Mouse (Mus musculus) forebrain, postnatal 0 days (tissue): Measurements from ENCODE around the gene Crybb2. TPM values are rescaled to one million over a fixed set of nuclear protein-coding genes. Genes with fewer than 3 reads are reported as not detected.

Experiments used
- ATAC-seq: fragments of 200-750 bp; cut with Nextera tagmentation; 2 replicates; pipeline ENCODE4 v1.8.0; 2017; ENCODE audit warnings: mild to moderate bottlenecking, moderate library complexity
- DNase-seq: peaks from one replicate; pipeline ENCODE4 v3.0.0-alpha.2; 2015
- H3K27ac ChIP-seq: fragments of 300-500 bp; sonication (generic); 2 replicates; pipeline ENCODE4 v1.5.1; 2014; ENCODE audit warnings: low read depth, mild to moderate bottlenecking, antibody characterized with exemption, low read length, moderate library complexity, mixed read lengths
- H3K27me3 ChIP-seq: fragments of 300-500 bp; sonication (generic); 2 replicates; pipeline ENCODE4 v1.6.1; 2014; ENCODE audit warnings: mild to moderate bottlenecking, low read length, mixed read lengths; ENCODE audit not compliant: insufficient read depth
- H3K36me3 ChIP-seq: fragments of 300-500 bp; sonication (generic); 2 replicates; pipeline ENCODE4 v1.6.1; 2014; ENCODE audit warnings: mild to moderate bottlenecking, moderate library complexity; ENCODE audit not compliant: insufficient read depth
- H3K4me1 ChIP-seq: fragments of 300-500 bp; sonication (generic); 2 replicates; pipeline ENCODE4 v1.6.1; 2014; ENCODE audit warnings: antibody characterized with exemption; ENCODE audit not compliant: insufficient read depth
- H3K4me2 ChIP-seq: fragments of 300-500 bp; sonication (generic); 2 replicates; pipeline ENCODE4 v1.6.1; 2014; ENCODE audit warnings: low read depth, mild to moderate bottlenecking, moderate library complexity
- H3K4me3 ChIP-seq: fragments of 300-500 bp; sonication (generic); 2 replicates; pipeline ENCODE4 v1.5.1; 2014; ENCODE audit warnings: low read depth, low read length, mixed read lengths
- H3K9ac ChIP-seq: fragments of 300-500 bp; sonication (generic); 2 replicates; pipeline ENCODE4 v1.6.1; 2014; ENCODE audit warnings: mild to moderate bottlenecking
- H3K9me3 ChIP-seq: fragments of 300-500 bp; sonication (generic); 2 replicates; pipeline ENCODE4 v1.6.1; 2016; ENCODE audit warnings: low read length
- CTCF ChIP-seq: sonication (generic); IDR thresholded peaks from 2 replicates; pipeline ENCODE4 v1.5.1; 2016; ENCODE audit warnings: antibody characterized with exemption, control low read depth, low read depth
- WGBS: fragments of 180-500 bp; shearing (Covaris S2); extraction: QIAGEN DNeasy Blood & Tissue Kit; methylation state at CpG from one replicate; pipeline ENCODE4 v1.1.7; 2014; 5-methylcytosine and 5-hydroxymethylcytosine counted together
- polyA plus RNA-seq: library from polyadenylated mRNA; unstranded; fragments of >200 nt; fragmentation: Nextera tagmentation; extraction: Ambion mirVana; gene quantifications from 2 replicates; pipeline ENCODE4 v1.2.1, GENCODE M21; 2015
- total RNA-seq: library from RNA; depleted of rRNA; stranded (reverse); fragments of >200 nt; gene quantifications from 2 replicates; pipeline ENCODE4 v1.2.3, GENCODE M21; 2014

Crybb2 gene
- total and polyA plus RNA-seq, 2 experiments from 2014 or later: not detected

- H3K9me3 ChIP-seq: no peaks in the 10 kb centered on the region
- H3K27ac ChIP-seq: peak overlapping the region; percentile 45; the same call in 1 of the 2 replicates
- no peak for DNase-seq
- peaks cover 8% of the 10 kb centered on the region; the same call in 1 of the 2 replicates for H3K4me1 ChIP-seq
- H3K36me3 ChIP-seq: no peaks in the 10 kb centered on the region
- ATAC-seq: peak; percentile 44
- no peak overlapping the region for H3K4me3 ChIP-seq
- H3K4me2 ChIP-seq: no peak overlapping the region
- TF ChIP-seq CTCF: no peak
- H3K27me3 ChIP-seq: no peaks in the 10 kb centered on the region
- H3K9ac ChIP-seq: no peak overlapping the region
These were observed 20.0 kb downstream of the Crybb2 start for GRCm38 (mm10) chr5:113049876-113050275.

GRCm38 (mm10) chr5:113045511-113046273, 24.2 kb downstream of the Crybb2 start:
- Histone ChIP-seq H3K9ac (no peak overlapping the region), H3K4me1 (peaks cover 15% of the 10 kb centered on the region; the same call in 1 of the 2 replicates), H3K27me3 (no peaks in the 10 kb centered on the region), H3K4me3 (no peak overlapping the region), H3K27ac (peak overlapping the region; percentile 60), H3K9me3 (no peaks in the 10 kb centered on the region), H3K4me2 (no peak overlapping the region), H3K36me3 (no peaks in the 10 kb centered on the region)
- ATAC-seq (peak; percentile 61), DNase-seq (peak; percentile 67)
- no peak for TF ChIP-seq CTCF
- 54% methylated on average over 10 of the region's 10 CpGs for WGBS

- Histone ChIP-seq H3K4me2 (no peak overlapping the region), H3K9ac (no peak overlapping the region), H3K27ac (no peak overlapping the region), H3K4me1 (peaks cover 10% of the 10 kb centered on the region), H3K4me3 (no peak overlapping the region), H3K9me3 (no peaks in the 10 kb centered on the region), H3K27me3 (no peaks in the 10 kb centered on the region), H3K36me3 (no peaks in the 10 kb centered on the region)
- ATAC-seq: no peak
- 45% methylated on average over 8 of the region's 8 CpGs for WGBS
- DNase-seq: no peak
- no peak for TF ChIP-seq CTCF
These were observed 26.4 kb downstream of the Crybb2 start for GRCm38 (mm10) chr5:113043531-113043930.

GRCm38 (mm10) chr5:113041567-113042071, 28.3 kb downstream of the Crybb2 start:
- H3K27ac ChIP-seq: 0 out of 2 replicates have a peak overlapping the region, but pooled peaks have one; percentile 50
- H3K4me1 ChIP-seq: peaks cover 11% of the 10 kb centered on the region
- ATAC-seq: peak; percentile 88
- no peak overlapping the region for H3K4me2 ChIP-seq
- H3K4me3 ChIP-seq: no peak overlapping the region
- 5% methylated on average over 5 of the region's 5 CpGs for WGBS
- no peaks in the 10 kb centered on the region for H3K9me3 ChIP-seq
- no peak overlapping the region for H3K9ac ChIP-seq
- DNase-seq: peak; percentile 91
- no peaks in the 10 kb centered on the region for H3K36me3 ChIP-seq
- no peaks in the 10 kb centered on the region for H3K27me3 ChIP-seq
- no peak for TF ChIP-seq CTCF

- H3K4me2 ChIP-seq: no peak overlapping the region
- H3K4me3 ChIP-seq: no peak overlapping the region
- TF ChIP-seq CTCF: no peak
- no peak for ATAC-seq
- H3K27ac ChIP-seq: no peak overlapping the region
- no peak overlapping the region for H3K9ac ChIP-seq
- WGBS: 39% methylated on average over 6 of the region's 6 CpGs
- H3K4me1 ChIP-seq: peaks cover 11% of the 10 kb centered on the region
- H3K36me3 ChIP-seq: no peaks in the 10 kb centered on the region
- H3K27me3 ChIP-seq: no peaks in the 10 kb centered on the region
- no peak for DNase-seq
- H3K9me3 ChIP-seq: no peaks in the 10 kb centered on the region
These were observed 29.1 kb downstream of the Crybb2 start for GRCm38 (mm10) chr5:113040776-113041175.

GRCm38 (mm10) chr5:113038601-113039000, 31.3 kb downstream of the Crybb2 start:
- 66% methylated on average over 6 of the region's 6 CpGs for WGBS
- peak; percentile 47; the same call in 1 of the 2 replicates for ATAC-seq
- H3K27me3 ChIP-seq: no peaks in the 10 kb centered on the region

More at GRCm38 (mm10) chr5:113038601-113039000, 31.3 kb downstream of the Crybb2 start:
- H3K27ac ChIP-seq: no peak overlapping the region
- no peaks in the 10 kb centered on the region for H3K9me3 ChIP-seq
- no peak overlapping the region for H3K4me3 ChIP-seq
- DNase-seq: no peak
- TF ChIP-seq CTCF: no peak
- no peak overlapping the region for H3K4me2 ChIP-seq
- peaks cover 18% of the 10 kb centered on the region for H3K4me1 ChIP-seq
- H3K36me3 ChIP-seq: no peaks in the 10 kb centered on the region
- H3K9ac ChIP-seq: no peak overlapping the region
